Mouse (Mus musculus) lung, postnatal 25 days (tissue): Measurements from ENCODE around the gene Siva1.

ENCODE experiments used
- DNase-seq: peaks from one replicate; pipeline ENCODE4 v3.0.0; 2022; ENCODE audit warnings: low spot score

The Siva1 gene

GRCm38 (mm10) chr12:112623742-112624141, 20.7 kb upstream of the Siva1 start:
- DNase-seq = no peak

DNA sequence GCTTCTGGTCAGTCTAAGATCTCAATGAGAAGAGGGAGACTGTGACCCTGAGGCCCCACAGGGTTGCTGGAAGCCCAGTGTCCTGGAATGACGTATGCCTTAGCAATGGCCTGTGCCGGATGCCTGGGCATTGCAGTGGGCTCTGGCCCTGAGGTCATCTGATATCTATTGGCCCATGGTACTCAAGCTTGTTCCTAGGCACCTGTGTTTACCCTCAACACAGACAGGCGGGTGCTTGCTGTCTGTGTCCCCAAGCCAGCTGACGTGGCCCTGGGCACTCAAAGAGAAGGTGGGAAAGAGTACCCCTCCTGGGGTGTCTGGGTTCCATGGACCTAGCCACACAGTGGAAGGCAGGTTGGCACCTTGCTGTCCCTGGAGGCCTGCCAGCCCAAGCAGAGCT, 18.8 kb upstream of the Siva1 start:
- no peak for DNase-seq

DNA sequence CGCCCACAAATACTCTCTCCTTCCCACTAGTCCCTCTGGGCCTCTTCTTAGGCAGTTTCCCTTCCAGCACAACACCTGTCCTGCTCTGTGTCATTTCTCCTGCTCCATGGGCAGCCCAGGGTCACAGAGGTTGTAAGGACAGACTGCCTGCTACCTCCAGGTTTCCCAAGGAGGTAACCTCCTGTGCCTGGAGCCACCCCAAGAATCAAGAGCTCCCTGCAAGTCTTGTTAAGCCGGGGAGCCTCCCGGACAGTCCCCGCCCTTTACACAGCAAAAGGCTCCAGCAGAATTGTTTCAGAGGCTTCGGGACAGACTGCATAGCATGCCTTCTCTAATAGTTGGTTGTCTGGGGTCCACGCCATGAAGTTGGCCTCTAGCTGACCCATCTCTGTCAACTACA, 18.0 kb upstream of the Siva1 start:
- no peak for DNase-seq

DNA sequence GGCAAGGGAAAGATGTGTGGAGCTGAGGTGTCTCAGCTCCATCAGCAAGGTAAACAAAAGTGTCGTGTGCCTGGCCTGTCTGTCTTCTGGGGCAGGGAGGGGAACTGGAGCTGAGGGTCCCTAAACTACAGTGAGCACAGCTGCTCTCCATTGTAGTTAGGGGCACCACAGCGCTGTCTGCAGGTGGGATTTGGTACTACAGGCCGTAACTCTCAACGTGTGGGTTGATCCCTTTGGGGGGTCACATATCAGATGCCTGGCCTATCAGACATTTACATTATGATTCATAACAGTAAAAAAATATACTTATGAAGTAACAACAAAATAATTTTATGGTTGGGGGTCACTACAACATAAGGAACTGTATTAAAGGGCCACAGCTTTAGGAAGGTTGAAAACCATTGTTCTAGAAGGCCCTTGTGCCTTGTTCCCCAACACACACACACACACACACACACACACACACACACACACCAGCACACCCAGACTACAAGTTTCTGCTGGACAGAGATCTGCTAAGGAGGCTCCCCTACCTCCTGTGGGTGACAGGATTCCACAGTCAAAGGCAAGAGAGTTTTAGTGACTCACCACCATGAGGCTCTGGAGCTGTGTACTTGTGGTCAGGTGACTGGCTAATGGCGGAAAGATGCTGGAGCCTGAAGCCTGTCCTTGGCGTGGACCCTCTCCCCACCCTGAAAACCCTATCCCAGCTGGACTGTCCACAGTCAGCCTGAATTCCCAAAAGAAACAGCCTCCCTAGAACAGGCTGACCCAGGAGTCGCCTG, 17.2 kb upstream of the Siva1 start:
- no peak for DNase-seq

- DNase-seq = no peak
Observed at GRCm38 (mm10) chr12:112628197-112628596, 16.3 kb upstream of the Siva1 start.

DNA sequence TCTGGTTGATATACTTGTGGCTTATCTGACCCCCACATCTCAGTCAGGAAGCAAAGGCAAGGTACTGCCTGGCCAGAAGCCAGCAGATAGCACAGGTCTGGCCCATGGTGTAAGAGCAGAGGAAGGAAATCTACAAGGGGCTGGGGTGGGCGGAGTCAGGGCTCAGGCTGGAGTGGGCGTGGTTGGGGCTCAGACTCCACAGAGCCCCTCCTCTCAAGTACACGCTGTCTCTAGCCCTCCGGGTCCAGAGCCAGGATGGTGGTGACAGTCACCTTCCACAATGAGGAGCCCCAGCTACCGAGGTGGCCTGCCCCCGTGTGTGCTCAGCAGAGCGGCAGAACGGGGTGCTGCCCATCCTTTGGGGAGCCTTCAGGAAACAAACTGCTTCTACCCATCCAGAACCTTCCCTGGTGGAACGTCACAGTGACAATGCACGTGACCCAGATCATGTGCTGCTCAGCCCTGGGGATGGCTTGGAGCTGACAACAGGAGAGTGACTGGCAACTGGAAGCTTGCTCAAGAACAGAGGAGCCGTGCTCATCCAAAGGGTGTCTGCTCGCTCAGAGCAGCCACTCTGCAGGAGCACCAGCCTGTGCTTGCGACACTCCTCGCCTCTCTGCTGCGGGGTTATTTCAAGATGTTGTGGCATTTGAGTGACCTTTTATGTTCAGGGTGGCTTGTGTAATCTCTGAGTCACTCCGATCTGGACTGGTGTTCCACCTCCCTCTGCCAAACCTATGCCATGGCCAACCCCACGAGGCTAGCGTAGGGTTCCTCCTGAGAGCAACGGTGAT, 15.4 kb upstream of the Siva1 start:
- peak; percentile 84 for DNase-seq

GRCm38 (mm10) chr12:112630029-112630428, 14.4 kb upstream of the Siva1 start:
- no peak for DNase-seq

- DNase-seq = no peak
Observed at GRCm38 (mm10) chr12:112630796-112631195, 13.7 kb upstream of the Siva1 start.

DNA sequence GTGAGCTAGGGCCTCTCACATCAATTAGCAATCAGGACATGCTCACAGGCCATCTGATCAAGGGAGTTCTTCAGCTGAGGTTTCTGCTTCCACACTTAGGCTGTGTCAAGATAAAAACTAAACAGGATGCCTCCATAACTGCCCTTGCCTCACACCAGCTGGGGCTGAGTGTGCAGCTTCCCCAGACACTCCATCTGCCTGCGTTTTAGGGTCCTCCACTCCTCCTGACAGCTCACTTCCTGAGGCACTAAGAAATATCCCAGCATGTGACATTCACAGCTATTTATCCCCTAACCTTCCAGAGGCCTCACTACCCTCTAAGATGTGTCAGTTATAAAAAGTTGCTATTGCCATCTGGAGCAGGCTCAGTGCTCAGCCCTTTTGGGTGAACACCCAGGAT, 13.0 kb upstream of the Siva1 start:
- DNase-seq = no peak

DNA sequence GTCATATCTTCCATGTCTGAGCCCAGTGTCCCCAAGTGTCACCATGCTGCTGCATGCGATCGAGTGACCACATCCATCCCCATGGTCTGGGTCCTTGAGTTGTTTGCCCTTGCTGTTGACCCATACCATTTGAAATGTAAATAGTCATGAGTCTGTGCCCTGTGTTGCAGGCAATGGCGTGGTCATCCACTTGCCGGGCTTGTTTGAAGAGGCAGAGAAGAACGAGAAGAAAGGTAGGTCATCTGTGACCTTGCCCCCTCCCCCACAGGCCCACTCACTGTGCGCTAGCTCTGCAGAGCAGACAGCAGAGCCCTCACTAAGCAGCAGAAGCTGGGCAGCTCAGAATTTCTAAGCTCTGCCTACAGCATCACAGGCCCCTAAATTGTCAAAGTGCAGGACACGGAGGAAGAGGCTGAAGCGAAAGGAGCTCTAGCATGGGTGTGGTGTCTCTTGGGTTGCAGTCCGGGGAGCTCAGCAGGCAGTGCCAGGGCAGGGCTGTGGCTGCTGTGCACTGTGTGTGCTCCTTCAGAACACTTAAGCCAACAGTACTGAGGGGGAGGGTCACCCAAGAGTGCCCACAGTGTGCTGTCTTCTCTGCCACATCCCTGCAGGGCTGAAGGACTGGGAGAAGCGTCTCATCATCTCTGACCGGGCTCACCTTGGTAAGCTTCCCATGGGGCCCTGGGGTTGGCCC, 12.2 kb upstream of the Siva1 start:
- peak; percentile 48 for DNase-seq

DNA sequence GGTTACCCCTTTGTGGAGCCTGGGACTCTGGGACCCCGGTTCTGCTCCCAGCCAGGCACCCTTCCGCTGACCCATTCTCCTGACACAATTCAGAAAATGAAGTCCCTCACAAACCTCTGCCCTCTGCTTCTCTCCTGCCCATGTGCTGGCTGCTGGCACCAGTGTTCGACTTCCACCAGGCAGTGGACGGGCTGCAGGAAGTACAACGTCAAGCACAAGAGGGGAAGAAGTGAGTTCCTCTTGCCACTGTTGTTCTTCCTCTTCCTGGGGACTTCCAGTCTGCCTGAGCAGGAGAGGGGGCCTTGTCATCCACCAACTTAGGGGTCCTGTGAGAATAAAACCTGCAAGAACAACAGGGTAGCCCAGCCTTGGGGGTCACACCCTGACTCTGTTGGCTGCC, 11.6 kb upstream of the Siva1 start:
- peak; percentile 39 for DNase-seq

DNA sequence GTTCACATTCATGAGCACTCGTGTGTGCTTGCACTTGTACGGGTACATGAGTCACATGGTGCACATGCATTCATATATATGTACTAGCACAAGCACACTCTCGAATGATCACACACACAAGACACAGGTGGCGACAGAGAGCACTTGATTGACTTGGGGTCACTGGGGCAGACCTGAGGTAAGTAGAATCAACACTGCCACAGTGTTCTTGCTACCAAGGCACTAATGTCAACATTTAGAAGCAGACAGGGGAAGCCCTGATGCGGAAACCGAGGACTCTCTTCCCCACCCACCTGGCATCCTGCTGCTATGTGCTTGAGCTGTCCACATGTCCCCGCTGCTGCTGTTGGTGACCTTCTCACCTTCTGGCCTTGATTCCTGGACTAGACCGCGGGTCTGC, 10.8 kb upstream of the Siva1 start:
- DNase-seq = peak; percentile 57

- no peak for DNase-seq
Observed at GRCm38 (mm10) chr12:112639526-112639925, 5.0 kb upstream of the Siva1 start.

- DNase-seq = no peak
Observed at GRCm38 (mm10) chr12:112643126-112643525, 1.4 kb upstream of the Siva1 start.

GRCm38 (mm10) chr12:112644855-112645506, 502 bp downstream of the Siva1 start:
- DNase-seq = no peak

DNA sequence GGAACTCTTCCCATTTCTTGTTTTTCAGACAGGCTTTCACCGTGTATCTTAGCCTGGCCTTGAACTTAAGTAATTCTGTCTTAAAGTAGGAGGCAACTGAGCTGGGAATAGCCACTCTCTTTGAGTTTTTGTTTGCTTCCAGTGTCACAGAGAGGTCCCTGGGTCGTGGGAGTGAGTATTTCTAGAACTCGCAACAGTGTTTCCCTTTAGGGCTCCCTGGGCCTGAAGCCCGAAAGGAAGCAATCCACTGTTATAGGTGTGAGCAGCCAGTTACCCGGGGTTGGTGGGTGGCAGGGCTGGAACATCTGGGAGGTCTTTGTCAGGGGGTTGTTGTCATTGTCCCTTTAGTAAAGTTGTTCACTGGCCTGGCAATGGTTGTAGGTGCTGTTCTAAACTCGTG, 1.7 kb downstream of the Siva1 start:
- DNase-seq = no peak

- no peak for DNase-seq
Observed at GRCm38 (mm10) chr12:112648081-112648480, 3.6 kb downstream of the Siva1 start.

DNA sequence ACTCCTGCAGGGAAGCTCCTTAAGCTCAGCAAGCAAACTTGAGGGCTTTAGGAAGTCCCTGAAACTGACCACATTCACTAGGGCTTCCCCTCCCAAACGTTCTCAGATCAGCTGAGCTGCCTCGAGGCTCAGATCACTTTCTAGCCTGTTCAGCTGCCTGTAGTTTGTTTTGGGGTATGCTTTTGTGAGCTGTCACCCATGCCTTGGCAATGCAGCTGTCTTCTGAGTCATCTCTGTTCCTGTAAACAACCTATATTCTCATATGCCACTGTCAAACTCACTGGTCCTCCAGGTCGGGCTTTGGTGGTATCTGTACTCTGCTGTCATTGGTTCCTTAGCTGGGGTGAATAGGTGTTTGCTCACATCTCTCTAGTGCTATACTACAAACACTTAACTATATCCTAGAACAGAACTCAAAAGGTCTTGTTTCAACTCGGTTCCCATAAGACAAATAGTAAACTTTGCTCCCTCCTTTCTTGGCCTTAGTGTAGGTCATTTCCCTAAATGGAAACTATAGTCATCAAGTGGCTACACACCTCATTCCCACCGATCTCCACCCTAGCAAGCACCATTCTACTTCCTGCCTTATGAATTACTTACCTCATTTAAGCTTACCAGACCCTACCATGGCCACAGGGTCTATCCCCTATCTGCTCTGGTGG, 7.4 kb downstream of the Siva1 start:
- peak; percentile 68 for DNase-seq

DNA sequence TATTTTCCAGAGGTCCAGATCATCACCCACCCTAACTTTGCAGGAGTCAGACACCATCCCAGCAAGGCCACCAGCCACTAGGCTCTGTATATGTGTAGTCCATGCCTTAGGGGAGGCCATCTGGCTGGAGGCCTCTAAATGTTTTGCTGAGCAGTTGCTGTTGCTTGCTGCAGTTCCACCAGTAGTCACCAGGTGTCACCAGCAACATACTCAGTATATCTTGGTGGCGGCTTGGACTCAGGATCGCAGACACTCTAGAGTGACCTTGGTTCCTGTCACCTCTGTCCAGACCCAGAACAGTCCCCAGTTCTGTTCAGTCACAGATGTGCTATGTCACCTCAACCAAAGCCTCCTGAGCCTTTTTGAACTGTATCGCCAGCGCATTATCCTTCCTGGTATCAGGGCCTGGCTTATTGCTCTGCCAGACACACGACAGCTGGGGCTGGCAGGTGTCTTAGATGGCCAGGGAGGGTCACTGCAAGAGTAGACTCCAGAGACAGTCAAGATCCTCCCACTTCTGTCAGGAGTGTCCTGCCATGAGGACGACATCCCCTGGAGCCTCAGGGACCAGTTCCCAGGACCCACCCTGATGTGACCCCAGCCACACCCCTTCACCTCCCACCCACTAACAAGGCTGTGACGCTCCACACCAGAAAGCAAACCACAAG, 8.8 kb downstream of the Siva1 start:
- peak; percentile 89 for DNase-seq

- no peak for DNase-seq
Observed at GRCm38 (mm10) chr12:112654076-112654475, 9.6 kb downstream of the Siva1 start.

- no peak for DNase-seq
Observed at GRCm38 (mm10) chr12:112658619-112659018, 14.1 kb downstream of the Siva1 start.
